Mouse (Mus musculus) spleen, adult 2 months (tissue): ENCODE results near the gene Aco2.

Experiments
- CTCF ChIP-seq: fragments of 200-500 bp; IDR thresholded peaks from 2 replicates; pipeline ENCODE4 v1.5.1; 2011; ENCODE audit warnings: mild to moderate bottlenecking, inconsistent platforms; ENCODE audit not compliant: insufficient read depth, insufficient read length, insufficient replicate concordance; ENCODE audit errors: extremely low read depth
- POLR2A ChIP-seq: fragments of 200-500 bp; IDR thresholded peaks from 2 replicates; pipeline ENCODE4 v1.6.1; 2011; ENCODE audit warnings: low read depth, low read length, inconsistent platforms

GRCm38 (mm10) chr15:81856030-81856790, 15.9 kb upstream of the Aco2 start:
- TF ChIP-seq CTCF (no peak), POLR2A (no peak)
